Mouse (Mus musculus): ENCODE measurements around the gene Macrod2. TPM values are rescaled to one million over a fixed set of nuclear protein-coding genes. Genes with fewer than 3 reads are reported as not detected.
A peak's percentile ranks its signal among the peaks of the same experiment; 100 is the strongest.

Gene Macrod2
- polyA plus RNA-seq (2014; fragmentation: Nextera tagmentation; extraction: Ambion mirVana), result 42.1 and 44.5 TPM in 2 replicates

- no peaks in the 10 kb centered on the region for H3K36me3 ChIP-seq (ENCODE audit: control insufficient read depth, insufficient read depth, low read length)
- WGBS, result 0% methylated on average over 31 of the region's 47 CpGs
- H3K4me3 ChIP-seq (ENCODE audit: low read depth, low read length), result peak within 1 kb of the TSS; percentile 66
- DNase-seq (ENCODE audit: low spot score) (peak; percentile 98), ATAC-seq (ENCODE audit: insufficient number of reproducible peaks, low FRiP score, low TSS enrichment, low read depth) (peak; percentile 98)
- 0 out of 2 replicates have a peak, but pooled peaks cover 2% of the 10 kb centered on the region for H3K27me3 ChIP-seq (ENCODE audit: control insufficient read depth, insufficient read depth, low read length)
- H3K27ac ChIP-seq (replicated peaks; ENCODE audit: low read depth, low read length), result no peak within 1 kb of the TSS
- 0 out of 2 replicates have a peak, but pooled peaks cover 3% of the 10 kb centered on the region for H3K4me1 ChIP-seq (ENCODE audit: control insufficient read depth, insufficient read depth, low read length)
- no peaks in the 10 kb centered on the region for H3K9me3 ChIP-seq (ENCODE audit: control insufficient read depth, low read length)
- peak within 1 kb of the TSS; percentile 75 for H3K4me2 ChIP-seq (ENCODE audit: low read depth, severe bottlenecking)
- H3K9ac ChIP-seq (ENCODE audit: low read length), result peak within 1 kb of the TSS; percentile 51
Measured at GRCm38 (mm10) chr2:140395179-140395578, at the start of gene Macrod2. TSS of gene Macrod2 (plus strand) at chr2:140395309.

GRCm38 (mm10) chr2:140359905-140360304 lies 35.2 kb upstream of the Macrod2 start:
- H3K27me3 ChIP-seq (ENCODE audit: control insufficient read depth, insufficient read depth, low read length), result no peaks in the 10 kb centered on the region
- H3K4me3 ChIP-seq (ENCODE audit: low read depth, low read length), result no peak overlapping the region
- 42% methylated on average over 2 of the region's 2 CpGs for WGBS
- H3K4me1 ChIP-seq (ENCODE audit: control insufficient read depth, insufficient read depth, low read length), result no peaks in the 10 kb centered on the region
- H3K27ac ChIP-seq (replicated peaks; ENCODE audit: low read depth, low read length), result no peak overlapping the region
- no peaks in the 10 kb centered on the region for H3K9me3 ChIP-seq (ENCODE audit: control insufficient read depth, low read length)
- no peak for ATAC-seq (ENCODE audit: insufficient number of reproducible peaks, low FRiP score, low TSS enrichment, low read depth)
- H3K9ac ChIP-seq (ENCODE audit: low read length), result no peak overlapping the region
- H3K4me2 ChIP-seq (ENCODE audit: low read depth, severe bottlenecking), result no peak overlapping the region
- DNase-seq (ENCODE audit: low spot score), result no peak
- H3K36me3 ChIP-seq (ENCODE audit: control insufficient read depth, insufficient read depth, low read length), result no peaks in the 10 kb centered on the region

GRCm38 (mm10) chr2:140364804-140365203 lies 30.3 kb upstream of the Macrod2 start:
- H3K27ac ChIP-seq (replicated peaks; ENCODE audit: low read depth, low read length), result no peak overlapping the region
- 89% methylated on average over 1 of the region's 1 CpGs for WGBS

GRCm38 (mm10) chr2:140389525-140389924 lies 5.6 kb upstream of the Macrod2 start, which contains the start of gene Sel1l2:
TSS of gene Sel1l2 (minus strand) at chr2:140389706.
- no peaks in the 10 kb centered on the region for H3K27me3 ChIP-seq (ENCODE audit: control insufficient read depth, insufficient read depth, low read length)
- no peaks in the 10 kb centered on the region for H3K9me3 ChIP-seq (ENCODE audit: control insufficient read depth, low read length)
- DNase-seq (ENCODE audit: low spot score) (no peak), ATAC-seq (ENCODE audit: insufficient number of reproducible peaks, low FRiP score, low TSS enrichment, low read depth) (no peak)
- no peak within 1 kb of the TSS for H3K4me2 ChIP-seq (ENCODE audit: low read depth, severe bottlenecking)
- no peak within 1 kb of the TSS for H3K27ac ChIP-seq (replicated peaks; ENCODE audit: low read depth, low read length)
- no peak within 1 kb of the TSS for H3K9ac ChIP-seq (ENCODE audit: low read length)
- no peaks in the 10 kb centered on the region for H3K36me3 ChIP-seq (ENCODE audit: control insufficient read depth, insufficient read depth, low read length)
- H3K4me1 ChIP-seq (ENCODE audit: control insufficient read depth, insufficient read depth, low read length), result no peaks in the 10 kb centered on the region
- 34% methylated on average over 4 of the region's 4 CpGs for WGBS
- H3K4me3 ChIP-seq (ENCODE audit: low read depth, low read length), result no peak within 1 kb of the TSS

More at GRCm38 (mm10) chr2:140364804-140365203, 30.3 kb upstream of the Macrod2 start:
- H3K27me3 ChIP-seq (ENCODE audit: control insufficient read depth, insufficient read depth, low read length), result no peaks in the 10 kb centered on the region
- DNase-seq (ENCODE audit: low spot score), result no peak
- no peak overlapping the region for H3K4me3 ChIP-seq (ENCODE audit: low read depth, low read length)
- no peak overlapping the region for H3K4me2 ChIP-seq (ENCODE audit: low read depth, severe bottlenecking)
- no peaks in the 10 kb centered on the region for H3K9me3 ChIP-seq (ENCODE audit: control insufficient read depth, low read length)
- ATAC-seq (ENCODE audit: insufficient number of reproducible peaks, low FRiP score, low TSS enrichment, low read depth), result no peak
- no peak overlapping the region for H3K9ac ChIP-seq (ENCODE audit: low read length)
- no peaks in the 10 kb centered on the region for H3K4me1 ChIP-seq (ENCODE audit: control insufficient read depth, insufficient read depth, low read length)
- H3K36me3 ChIP-seq (ENCODE audit: control insufficient read depth, insufficient read depth, low read length), result no peaks in the 10 kb centered on the region

GRCm38 (mm10) chr2:140395744-140396231 lies 679 bp downstream of the Macrod2 start:
- peak; percentile 70 for DNase-seq (ENCODE audit: low spot score)
- H3K4me1 ChIP-seq (ENCODE audit: control insufficient read depth, insufficient read depth, low read length), result 0 out of 2 replicates have a peak, but pooled peaks cover 3% of the 10 kb centered on the region
- under 1% methylated on average over 32 of the region's 58 CpGs for WGBS

GRCm38 (mm10) chr2:140425844-140426243 lies 30.7 kb downstream of the Macrod2 start:
- DNase-seq (ENCODE audit: low spot score) (no peak), ATAC-seq (ENCODE audit: insufficient number of reproducible peaks, low FRiP score, low TSS enrichment, low read depth) (no peak)
- no peaks in the 10 kb centered on the region for H3K27me3 ChIP-seq (ENCODE audit: control insufficient read depth, insufficient read depth, low read length)
- no peaks in the 10 kb centered on the region for H3K4me1 ChIP-seq (ENCODE audit: control insufficient read depth, insufficient read depth, low read length)
- no peak overlapping the region for H3K4me3 ChIP-seq (ENCODE audit: low read depth, low read length)
- H3K36me3 ChIP-seq (ENCODE audit: control insufficient read depth, insufficient read depth, low read length), result no peaks in the 10 kb centered on the region
- no peaks in the 10 kb centered on the region for H3K9me3 ChIP-seq (ENCODE audit: control insufficient read depth, low read length)
- H3K4me2 ChIP-seq (ENCODE audit: low read depth, severe bottlenecking), result no peak overlapping the region
- no peak overlapping the region for H3K27ac ChIP-seq (replicated peaks; ENCODE audit: low read depth, low read length)
- no peak overlapping the region for H3K9ac ChIP-seq (ENCODE audit: low read length)

More at GRCm38 (mm10) chr2:140395744-140396231, 679 bp downstream of the Macrod2 start:
- Histone ChIP-seq H3K9ac (ENCODE audit: low read length) (peak overlapping the region; percentile 51), H3K4me2 (ENCODE audit: low read depth, severe bottlenecking) (peak overlapping the region; percentile 75), H3K4me3 (ENCODE audit: low read depth, low read length) (peak overlapping the region; percentile 66), H3K27ac (replicated peaks; ENCODE audit: low read depth, low read length) (no peak overlapping the region), H3K9me3 (ENCODE audit: control insufficient read depth, low read length) (no peaks in the 10 kb centered on the region), H3K36me3 (ENCODE audit: control insufficient read depth, insufficient read depth, low read length) (no peaks in the 10 kb centered on the region), H3K27me3 (ENCODE audit: control insufficient read depth, insufficient read depth, low read length) (0 out of 2 replicates have a peak, but pooled peaks cover 2% of the 10 kb centered on the region)
- peak; percentile 61 for ATAC-seq (ENCODE audit: insufficient number of reproducible peaks, low FRiP score, low TSS enrichment, low read depth)

- H3K36me3 ChIP-seq (ENCODE audit: control insufficient read depth, insufficient read depth, low read length), result no peaks in the 10 kb centered on the region
- H3K27me3 ChIP-seq (ENCODE audit: control insufficient read depth, insufficient read depth, low read length), result no peaks in the 10 kb centered on the region
- no peak overlapping the region for H3K4me3 ChIP-seq (ENCODE audit: low read depth, low read length)
- WGBS, result 22% methylated on average over 4 of the region's 4 CpGs
- H3K4me2 ChIP-seq (ENCODE audit: low read depth, severe bottlenecking), result no peak overlapping the region
- H3K4me1 ChIP-seq (ENCODE audit: control insufficient read depth, insufficient read depth, low read length), result no peaks in the 10 kb centered on the region
- H3K9me3 ChIP-seq (ENCODE audit: control insufficient read depth, low read length), result no peaks in the 10 kb centered on the region
- DNase-seq (ENCODE audit: low spot score) (no peak), ATAC-seq (ENCODE audit: insufficient number of reproducible peaks, low FRiP score, low TSS enrichment, low read depth) (0 out of 2 replicates have a peak, but pooled peaks have one; percentile 47)
- no peak overlapping the region for H3K9ac ChIP-seq (ENCODE audit: low read length)
- H3K27ac ChIP-seq (replicated peaks; ENCODE audit: low read depth, low read length), result no peak overlapping the region
Measured at GRCm38 (mm10) chr2:140427283-140427682, 32.2 kb downstream of the Macrod2 start.

GRCm38 (mm10) chr2:140439081-140439480 lies 44.0 kb downstream of the Macrod2 start:
- DNase-seq (ENCODE audit: low spot score) (no peak), ATAC-seq (ENCODE audit: insufficient number of reproducible peaks, low FRiP score, low TSS enrichment, low read depth) (no peak)
- Histone ChIP-seq H3K9ac (ENCODE audit: low read length) (no peak overlapping the region), H3K4me2 (ENCODE audit: low read depth, severe bottlenecking) (no peak overlapping the region), H3K36me3 (ENCODE audit: control insufficient read depth, insufficient read depth, low read length) (no peaks in the 10 kb centered on the region), H3K27me3 (ENCODE audit: control insufficient read depth, insufficient read depth, low read length) (no peaks in the 10 kb centered on the region), H3K27ac (replicated peaks; ENCODE audit: low read depth, low read length) (no peak overlapping the region), H3K4me1 (ENCODE audit: control insufficient read depth, insufficient read depth, low read length) (no peaks in the 10 kb centered on the region), H3K4me3 (ENCODE audit: low read depth, low read length) (no peak overlapping the region), H3K9me3 (ENCODE audit: control insufficient read depth, low read length) (no peaks in the 10 kb centered on the region)
- 71% methylated on average over 4 of the region's 4 CpGs for WGBS

- Histone ChIP-seq H3K4me3 (ENCODE audit: low read depth, low read length) (no peak overlapping the region), H3K4me1 (ENCODE audit: control insufficient read depth, insufficient read depth, low read length) (no peaks in the 10 kb centered on the region), H3K36me3 (ENCODE audit: control insufficient read depth, insufficient read depth, low read length) (no peaks in the 10 kb centered on the region), H3K27me3 (ENCODE audit: control insufficient read depth, insufficient read depth, low read length) (no peaks in the 10 kb centered on the region), H3K27ac (replicated peaks; ENCODE audit: low read depth, low read length) (no peak overlapping the region), H3K9ac (ENCODE audit: low read length) (no peak overlapping the region), H3K9me3 (ENCODE audit: control insufficient read depth, low read length) (no peaks in the 10 kb centered on the region), H3K4me2 (ENCODE audit: low read depth, severe bottlenecking) (no peak overlapping the region)
- ATAC-seq (ENCODE audit: insufficient number of reproducible peaks, low FRiP score, low TSS enrichment, low read depth) (no peak), DNase-seq (ENCODE audit: low spot score) (no peak)
- WGBS, result 83% methylated on average over 2 of the region's 2 CpGs
Measured at GRCm38 (mm10) chr2:140448636-140449035, 53.5 kb downstream of the Macrod2 start.
